Comparison of ENCODE assay signal across 34 mouse cellular contexts in genomic region chr7:19080451-19080950, GRCm38 (mm10). TPM values are rescaled to one million over a fixed set of nuclear protein-coding genes. Genes with fewer than 3 reads are reported as not detected.
DNase-seq lines count a peak whose midpoint lies in the region; TF ChIP-seq lines count a peak whose summit lies in the region.
"Had no signal": no experiment of that assay in that cellular context is flagged by ENCODE, and none has a peak within 500 bp of the region (broad histone marks: within the 10 kb centered on the region; RNA-seq: fewer than 3 reads in every experiment).

No protein-coding gene starts in this region.

- no peaks in the 10 kb centered on the region for H3K27me3 ChIP-seq in cerebellum, adult 2 months (ENCODE audit: control insufficient read depth, insufficient read depth, low read length)
- H3K27me3 ChIP-seq: forebrain, embryonic 13.5 days; heart, embryonic 15.5 days; hindbrain, embryonic 15.5 days; kidney, embryonic 15.5 days had no signal

- no peak for TF ChIP-seq CTCF in cerebellum, adult 2 months (IDR thresholded peaks at IDR 0.05; ENCODE audit: borderline replicate concordance, insufficient read depth, low read depth, low read length)

- 74% methylated on average over 19 of the region's 19 CpGs for WGBS in cerebellum, adult 2 months

- H3K4me1 ChIP-seq in cerebellum, adult 2 months (ENCODE audit: control insufficient read depth, insufficient read depth, low read length), result no peaks in the 10 kb centered on the region; the same call in 1 of the 2 replicates

- DNase-seq in cerebellum, adult 9-11 months, result peak; percentile 17
- DNase-seq in cerebellum, adult 11-12 months, result no peak
- peak; percentile 57 for DNase-seq in layer of hippocampus, adult 11-12 months (ENCODE audit: low spot score)
- no peak for DNase-seq in layer of hippocampus, postnatal 10 days (ENCODE audit: low spot score in 2 of 2)
- peak; percentile 11 for DNase-seq in testis, postnatal 14 days (ENCODE audit: low spot score)
- no peak for DNase-seq in testis, postnatal 10 days (ENCODE audit: low spot score)
- DNase-seq in naive thymus-derived CD4-positive, alpha-beta T cell, adult 2 months (ENCODE audit: low read depth), result peak; percentile 8
- no peak for DNase-seq in cerebellum, adult 2 months
- DNase-seq: adrenal gland, postnatal 10 days; cerebellum, adult 8-10 months; gastrocnemius, postnatal 10 days; heart, postnatal 4 days; kidney, adult 11 months; liver, embryonic 13.5 days; lung, adult 2 months; lung, postnatal 10 days; midbrain, embryonic 14.5 days; right cerebral cortex, adult 18-20 months; right cerebral cortex, postnatal 4 days; thymus, postnatal 4 days had no signal

- TF ChIP-seq POLR2A in cerebellum, adult 2 months (IDR thresholded peaks at IDR 0.05; ENCODE audit: borderline replicate concordance, insufficient read depth, low read length), result no peak

- no peak overlapping the region for H3K27ac ChIP-seq in cerebellum, adult 2 months (ENCODE audit: insufficient read depth, low read length)
- H3K27ac ChIP-seq: forebrain, embryonic 13.5 days; heart, embryonic 15.5 days; hindbrain, embryonic 15.5 days; kidney, embryonic 15.5 days; liver, embryonic 13.5 days; macrophage; stomach, postnatal 0 days had no signal

- H3K4me3 ChIP-seq in cerebellum, adult 2 months (replicated peaks; ENCODE audit: insufficient read depth, low read depth, low read length), result no peak overlapping the region
- H3K4me3 ChIP-seq: erythroblast, embryonic 14.5 days; forebrain, embryonic 13.5 days; heart, embryonic 15.5 days; hindbrain, embryonic 15.5 days; kidney, embryonic 15.5 days; liver, embryonic 13.5 days had no signal

RNA-seq across cellular contexts. Expression of gene Dmpk, which starts 3.1 kb away (rescaled TPM):
- 10 to 100 TPM; 33.3 to 37.2 TPM for total RNA-seq in layer of hippocampus, postnatal 10 days (2021)
- 38.9 and 40.1 TPM in 2 replicates for polyA plus RNA-seq in cerebellum, adult 2 months (2012; rRNA removed)
- polyA plus RNA-seq: activated CD4-positive, CD25-positive, alpha-beta regulatory T cell, adult 4 months; inflammation-experienced regulatory T-cells, adult 6 months had no signal

RNA-seq across cellular contexts. Expression of gene Dmwd, which starts 4.5 kb away (rescaled TPM):
- 100 to 1,000 TPM; 141 to 148 TPM for total RNA-seq in layer of hippocampus, postnatal 10 days (2021)
- polyA plus RNA-seq in cerebellum, adult 2 months (2012; rRNA removed), result 116 and 117 TPM in 2 replicates
- polyA plus RNA-seq: activated CD4-positive, CD25-positive, alpha-beta regulatory T cell, adult 4 months had no signal

RNA-seq across cellular contexts. Expression of gene Six5, which starts 13.9 kb away (rescaled TPM):
- total RNA-seq in layer of hippocampus, postnatal 10 days (2021), result 1 to 10 TPM; 2.0 to 2.2 TPM
- 3.5 and 4.6 TPM in 2 replicates for polyA plus RNA-seq in cerebellum, adult 2 months (2012; rRNA removed)
- total RNA-seq: neutrophil, adult 5-6 weeks had no signal

RNA-seq across cellular contexts. Expression of gene Rsph6a, which starts 26.0 kb away (rescaled TPM):
- total RNA-seq in layer of hippocampus, postnatal 10 days (2021), result under 1 TPM; 0.21 to 0.58 TPM
- 0.10 TPM in 1 of 2 replicates, not detected in the other for polyA plus RNA-seq in cerebellum, adult 2 months (2012; rRNA removed)
- total RNA-seq: adrenal gland, postnatal 10 days; gastrocnemius, postnatal 10 days; heart, postnatal 4 days had no signal
- polyA plus RNA-seq: activated CD4-positive, CD25-positive, alpha-beta regulatory T cell, adult 4 months; embryonic facial prominence, embryonic 14.5 days; erythroblast, embryonic 14.5 days; forebrain, embryonic 13.5 days; heart, embryonic 15.5 days; inflammation-experienced regulatory T-cells, adult 6 months; kidney, embryonic 15.5 days; liver, embryonic 13.5 days; lung, adult 2 months; macrophage; neural tube, embryonic 11.5 days; stomach, postnatal 0 days; thymus, postnatal 0 days had no signal

RNA-seq across cellular contexts. Expression of gene Gm4969, which starts 37.7 kb away (rescaled TPM):
- total RNA-seq in layer of hippocampus, postnatal 10 days (2021), result 1 to 10 TPM; 1.1 to 1.7 TPM
- 0.80 and 0.90 TPM in 2 replicates for polyA plus RNA-seq in cerebellum, adult 2 months (2012; rRNA removed)
- total RNA-seq: neutrophil, adult 5-6 weeks had no signal
- polyA plus RNA-seq: activated CD4-positive, CD25-positive, alpha-beta regulatory T cell, adult 4 months; erythroblast, embryonic 14.5 days; lung, adult 2 months; macrophage; spleen, adult 2 months had no signal

Comparison
In these comparisons a context has a peak if more than half of its experiments do, and no peak if none do; other contexts are left out.
1. DNase-seq: peak in cerebellum, adult 9-11 months (single experiment), layer of hippocampus, adult 11-12 months (single experiment), testis, postnatal 14 days (single experiment) and naive thymus-derived CD4-positive, alpha-beta T cell, adult 2 months (single experiment); none in cerebellum, adult 11-12 months (single experiment), layer of hippocampus, postnatal 10 days (0 of 2), testis, postnatal 10 days (single experiment) and cerebellum, adult 2 months (0 of 2).